Mouse (Mus musculus) cerebellum, postnatal 14 days (tissue): ENCODE results near the gene Ptpdc1.
A peak's percentile ranks its signal among the peaks of the same experiment; 100 is the strongest.

ENCODE experiments used
- DNase-seq, 2 experiments: peaks; one replicate each; pipeline ENCODE4 v3.0.0; 2021; ENCODE audit warnings: mixed read lengths in 2 of 2

The Ptpdc1 gene

GRCm38 (mm10) chr13:48545476-48546281, 79.8 kb downstream of the Ptpdc1 start:
- peak; percentile 100 for DNase-seq

- DNase-seq = no peak
These were observed 80.6 kb downstream of the Ptpdc1 start for GRCm38 (mm10) chr13:48544867-48545266.

GRCm38 (mm10) chr13:48544391-48544790, 81.1 kb downstream of the Ptpdc1 start:
- DNase-seq = no peak

- no peak for DNase-seq
These were observed 85.0 kb downstream of the Ptpdc1 start for GRCm38 (mm10) chr13:48540488-48540887.

GRCm38 (mm10) chr13:48533441-48533840, 92.0 kb downstream of the Ptpdc1 start:
- DNase-seq = no peak

GRCm38 (mm10) chr13:48531448-48531847, 94.0 kb downstream of the Ptpdc1 start:
- DNase-seq = no peak

- DNase-seq = peak; percentile 44 to 46
These were observed 94.8 kb downstream of the Ptpdc1 start for GRCm38 (mm10) chr13:48530685-48531084.

- no peak for DNase-seq
These were observed 96.4 kb downstream of the Ptpdc1 start for GRCm38 (mm10) chr13:48529028-48529427.

- DNase-seq = peak; percentile 72 to 81
These were observed 97.2 kb downstream of the Ptpdc1 start for GRCm38 (mm10) chr13:48528123-48528871.
